Mouse (Mus musculus) telencephalon, adult 2 months (tissue): ENCODE measurements around the gene Dgkg.

Experiments used
- DNase-seq: peaks from one replicate; pipeline ENCODE4 v3.0.0-alpha.2; 2011; ENCODE audit warnings: low read depth, low spot score

The Dgkg gene

DNA sequence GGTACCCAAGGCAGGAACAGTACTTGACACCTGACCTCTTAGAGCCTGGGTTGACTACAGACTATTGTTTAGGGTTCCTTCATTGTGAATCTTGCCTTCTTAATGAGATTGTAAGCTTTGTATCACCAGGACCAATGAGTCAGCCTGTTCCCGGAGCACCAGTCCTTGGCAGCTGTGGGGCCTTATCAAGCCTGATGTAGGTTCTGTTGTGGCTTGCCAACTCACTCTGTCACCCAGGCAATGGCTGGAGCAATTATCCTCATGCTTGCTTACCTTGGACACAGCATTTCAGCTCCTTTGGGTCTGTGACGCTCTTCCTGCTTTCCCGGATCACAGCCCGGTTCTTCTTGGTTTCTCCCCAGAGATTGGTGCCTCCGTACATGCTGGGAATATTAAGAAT is 157.1 kb downstream of the Dgkg start:
- DNase-seq, result no peak

DNA sequence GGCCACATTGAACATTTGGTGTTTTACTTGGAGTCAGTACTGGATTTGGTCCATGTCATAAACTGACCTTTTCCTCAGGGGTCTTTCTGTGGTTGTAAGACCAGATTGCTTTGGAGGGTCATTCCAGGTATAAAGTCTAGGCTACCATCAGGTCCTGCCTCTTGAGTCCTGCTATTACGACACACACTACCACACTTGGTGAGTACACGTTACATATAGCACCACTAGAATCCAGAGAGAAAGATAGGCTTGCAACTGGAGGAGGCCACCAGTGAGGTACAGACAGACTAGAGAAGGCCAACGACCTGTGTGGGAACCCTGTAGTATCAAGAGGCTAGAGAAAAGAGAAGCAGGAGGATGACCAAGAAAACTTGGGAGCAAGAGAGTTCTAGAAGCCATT is 157.6 kb downstream of the Dgkg start:
- no peak for DNase-seq

DNA sequence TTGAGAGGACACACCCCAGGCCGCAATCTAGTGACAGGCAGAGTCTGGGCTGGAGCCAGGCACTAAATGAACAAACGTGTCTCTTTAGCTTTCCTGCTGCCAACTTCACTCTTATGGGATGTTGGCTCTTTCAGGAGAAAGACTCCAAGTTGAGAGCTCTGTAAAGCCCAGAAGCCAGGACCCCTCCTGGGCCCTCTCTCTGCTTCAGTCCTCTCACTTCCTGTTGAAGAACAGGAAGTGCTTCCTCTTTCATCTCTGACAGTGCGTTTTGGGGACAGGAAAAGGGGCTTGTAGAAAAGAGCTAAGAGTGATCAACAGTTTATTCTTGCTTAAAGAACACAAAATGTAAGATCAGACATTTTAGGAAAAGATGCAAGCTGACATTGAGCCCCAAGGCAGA is 159.0 kb downstream of the Dgkg start:
- no peak for DNase-seq

DNA sequence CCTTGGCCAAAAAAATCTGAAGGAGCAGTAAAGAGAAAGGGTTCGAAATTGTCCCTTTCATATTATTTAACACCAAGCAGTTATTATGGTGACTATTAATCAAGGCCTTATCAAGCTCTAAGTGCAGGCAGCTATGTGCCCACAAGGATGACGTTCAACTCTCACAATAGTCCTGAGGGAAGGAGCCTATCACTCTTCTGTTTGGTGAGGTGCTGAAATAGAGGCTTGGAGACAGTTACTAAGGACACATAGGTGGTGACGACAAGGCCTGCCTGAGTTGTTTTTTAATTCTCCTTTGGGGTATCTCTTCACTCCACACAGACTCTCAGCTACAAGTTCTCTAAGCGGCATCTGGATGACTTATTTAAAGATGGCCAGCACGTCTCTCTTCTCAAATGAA is 161.8 kb downstream of the Dgkg start:
- no peak for DNase-seq

DNA sequence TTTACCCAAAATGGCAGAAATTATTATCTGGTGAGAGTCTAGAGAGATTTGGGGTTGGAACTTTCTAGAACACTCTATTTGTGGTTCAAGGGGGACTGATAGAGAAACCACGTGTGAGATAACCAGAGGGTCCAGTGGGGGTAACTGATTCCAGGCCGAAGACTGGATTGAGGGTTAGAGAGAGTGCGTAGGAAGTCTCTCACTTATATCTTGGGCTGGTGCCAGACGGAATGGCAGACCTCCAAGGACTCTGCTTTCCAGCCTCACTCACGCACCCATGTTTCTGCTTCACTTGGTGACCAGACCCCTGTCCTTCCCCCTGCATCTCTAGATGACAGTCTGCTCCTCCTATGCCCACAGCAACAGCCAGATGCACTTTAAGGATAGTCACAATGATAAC is 162.2 kb downstream of the Dgkg start:
- DNase-seq, result no peak

- DNase-seq, result no peak
Measured at GRCm38 (mm10) chr16:22493396-22493795, 163.6 kb downstream of the Dgkg start.

- DNase-seq, result peak; percentile 60
Measured at GRCm38 (mm10) chr16:22491446-22492166, 165.4 kb downstream of the Dgkg start.

DNA sequence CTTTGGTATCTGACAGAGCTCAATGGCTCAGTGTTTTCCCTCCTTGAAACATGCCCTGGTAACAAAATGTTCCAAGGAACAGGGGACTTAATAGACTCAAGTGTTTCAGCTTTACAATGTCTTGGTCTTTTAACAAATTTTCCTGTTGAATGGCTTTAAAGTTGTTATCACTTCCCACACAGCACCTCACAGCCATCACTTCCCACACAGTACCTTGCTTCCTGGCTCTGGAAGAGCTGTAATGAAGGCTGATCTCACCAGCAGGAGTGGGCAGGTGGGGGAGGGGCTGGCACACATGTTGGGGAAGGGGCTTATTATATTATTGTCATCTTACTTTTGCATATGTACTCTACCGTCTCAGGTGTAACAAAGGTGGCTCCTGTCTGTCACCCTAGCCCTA is 173.1 kb downstream of the Dgkg start:
- peak; percentile 80 for DNase-seq

- DNase-seq, result no peak
Measured at GRCm38 (mm10) chr16:22479322-22479721, 177.7 kb downstream of the Dgkg start.

DNA sequence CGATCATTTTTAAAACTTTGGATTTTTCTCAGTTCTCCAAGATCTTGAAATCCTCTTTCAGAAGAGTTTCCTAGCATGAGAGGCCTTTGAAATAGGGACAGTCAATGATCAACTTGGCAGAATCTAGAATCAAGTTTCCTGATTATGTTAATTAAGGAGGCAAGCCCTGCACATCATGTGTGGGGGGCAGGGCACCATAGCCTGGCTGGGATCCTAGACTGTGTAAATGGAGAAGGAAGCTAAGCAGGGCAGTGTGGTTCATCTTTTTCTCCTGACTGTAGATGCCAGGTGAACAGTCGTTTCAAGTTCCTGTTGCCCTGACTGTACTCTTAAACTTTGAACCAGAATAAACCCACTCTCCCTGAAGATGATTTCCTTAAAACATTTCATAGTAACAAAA is 185.3 kb downstream of the Dgkg start:
- DNase-seq, result no peak

GRCm38 (mm10) chr16:22469385-22469784 is 187.6 kb downstream of the Dgkg start:
- no peak for DNase-seq

- DNase-seq, result no peak
Measured at GRCm38 (mm10) chr16:22467111-22467510, 189.9 kb downstream of the Dgkg start.

- DNase-seq, result no peak
Measured at GRCm38 (mm10) chr16:22466381-22466780, 190.6 kb downstream of the Dgkg start.

GRCm38 (mm10) chr16:22462220-22462619 is 194.8 kb downstream of the Dgkg start:
- DNase-seq, result peak; percentile 66

GRCm38 (mm10) chr16:22461728-22462127 is 195.3 kb downstream of the Dgkg start:
- no peak for DNase-seq

DNA sequence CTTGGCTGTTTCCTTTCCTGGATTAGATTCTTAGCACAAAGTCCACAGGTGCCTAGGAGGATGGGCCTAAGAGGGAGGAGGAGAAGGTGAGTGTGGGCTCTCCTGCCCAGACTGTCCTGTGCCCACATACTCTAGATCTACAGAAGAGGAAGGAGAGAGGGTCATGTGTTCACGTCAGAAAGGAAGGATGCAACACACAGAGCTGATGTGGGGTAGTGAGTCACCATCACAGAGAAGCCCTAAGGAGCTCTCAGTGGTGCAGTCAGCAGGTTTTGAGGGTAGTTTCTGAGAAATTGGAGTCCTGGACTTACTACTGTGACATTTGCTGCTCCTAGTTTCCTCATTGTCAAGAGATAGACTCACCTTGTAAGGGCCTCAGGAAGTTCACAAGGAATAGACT is 196.1 kb downstream of the Dgkg start:
- DNase-seq, result no peak

DNA sequence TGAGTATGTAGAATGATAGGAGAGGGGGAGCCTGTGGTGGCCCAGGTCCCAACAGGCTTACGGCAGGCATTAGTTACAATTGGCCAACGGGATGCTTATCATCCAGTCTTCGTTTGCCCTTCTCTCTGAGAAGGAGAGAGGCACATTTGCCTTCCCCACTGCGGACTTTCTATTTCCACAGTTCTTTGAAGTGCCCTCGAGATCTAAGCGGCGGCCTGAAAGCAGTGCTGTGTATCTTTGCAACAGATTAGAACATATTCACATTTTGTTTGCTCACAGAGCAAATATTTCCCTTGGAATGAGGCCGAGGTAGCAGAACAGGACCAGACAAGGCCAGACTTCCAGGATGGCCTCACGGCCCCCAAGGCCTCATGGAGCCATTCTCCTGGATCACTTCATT is 204.9 kb downstream of the Dgkg start:
- DNase-seq, result no peak

DNA sequence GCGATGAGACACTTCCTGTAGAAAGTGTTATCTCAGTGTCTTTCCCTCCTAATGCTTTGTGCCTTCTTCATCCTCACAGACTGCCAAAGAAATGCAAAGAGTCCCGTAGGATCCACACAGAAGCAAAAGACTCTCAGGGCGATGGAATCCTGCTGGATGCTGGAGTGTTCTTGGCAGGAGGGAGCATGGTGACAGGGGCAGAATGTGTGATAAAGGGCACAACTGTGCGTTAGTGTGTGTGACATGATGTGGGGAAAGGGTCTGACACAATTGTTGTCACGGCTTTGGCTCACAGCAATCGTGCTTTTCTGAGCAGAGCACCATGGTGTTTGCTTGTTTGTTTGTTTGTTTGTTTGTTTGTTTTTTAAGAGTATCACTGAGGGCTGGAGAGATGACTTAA is 208.9 kb downstream of the Dgkg start:
- no peak for DNase-seq

DNA sequence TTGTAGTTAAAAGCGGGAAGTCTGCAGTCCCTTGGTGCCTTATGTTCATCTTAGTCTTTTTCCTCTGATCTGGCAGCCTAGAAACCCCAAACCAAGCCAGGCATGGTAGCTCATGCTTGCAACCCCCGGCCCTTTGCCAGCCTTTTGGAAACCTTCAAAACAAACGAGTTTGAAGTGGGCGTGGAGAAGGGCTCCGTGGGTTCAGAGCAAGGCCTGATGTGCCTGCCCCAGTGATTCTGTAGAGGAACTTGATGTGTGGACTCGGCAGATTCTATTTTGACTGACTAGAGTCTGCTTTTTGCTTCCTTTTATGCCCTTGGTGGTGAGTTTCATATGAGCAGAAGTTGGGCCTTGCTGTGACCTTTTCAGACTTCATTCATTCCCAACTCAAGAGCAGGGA is 212.2 kb downstream of the Dgkg start:
- no peak for DNase-seq

- no peak for DNase-seq
Measured at GRCm38 (mm10) chr16:22442202-22442601, 214.8 kb downstream of the Dgkg start.

DNA sequence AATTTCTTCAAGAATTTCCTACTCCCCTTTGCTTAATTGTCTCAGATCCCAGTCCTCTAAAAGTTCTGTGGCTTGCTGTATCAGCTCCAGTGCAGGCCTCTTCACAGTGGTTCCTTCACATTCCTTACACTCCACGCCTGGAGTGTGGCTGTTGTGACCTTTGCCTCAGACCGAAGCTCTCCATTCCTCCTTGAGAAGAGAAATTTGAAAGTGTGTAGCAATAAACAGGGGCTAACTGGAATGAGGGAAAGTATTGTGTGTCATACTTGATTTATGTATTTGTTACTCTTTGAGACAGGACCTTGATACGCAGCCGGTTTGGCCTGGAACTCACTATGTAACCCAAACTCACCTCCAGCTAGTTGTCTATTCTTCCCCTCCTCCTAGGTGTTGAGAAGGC is 215.7 kb downstream of the Dgkg start:
- no peak for DNase-seq

DNA sequence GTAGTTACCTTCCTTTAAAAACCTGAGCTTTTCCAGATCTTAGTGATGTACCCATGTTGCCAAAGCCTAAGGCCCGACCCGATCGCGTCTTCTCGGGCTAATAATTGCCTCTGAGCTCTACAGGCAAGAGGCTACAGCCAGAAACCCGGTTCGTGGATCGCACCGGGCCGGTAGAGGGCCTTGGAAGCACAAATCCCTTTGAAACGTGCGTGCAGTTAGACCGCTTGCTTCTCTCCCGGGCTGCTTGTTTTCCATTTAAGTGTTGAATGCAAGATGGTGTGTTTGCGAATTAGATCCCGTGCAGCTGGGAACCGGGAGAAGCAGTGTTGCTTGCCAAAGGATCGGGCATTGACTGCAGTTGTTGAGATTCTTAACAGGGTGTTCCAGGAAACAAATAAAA is 216.8 kb downstream of the Dgkg start:
- DNase-seq, result no peak

- peak; percentile 99 for DNase-seq
Measured at GRCm38 (mm10) chr16:22439499-22440177, 217.4 kb downstream of the Dgkg start, which contains the start of gene Etv5. Gene Etv5, minus strand, starts transcription at chr16:22439719.
